Mouse (Mus musculus): ENCODE results near the gene Olfr437.

GRCm38 (mm10) chr6:43178584-43179501 is 15.8 kb downstream of the Olfr437 start:
- no peak for TF ChIP-seq POLR2A (IDR thresholded peaks at IDR 0.05; ENCODE audit: low read depth, low read length)
- no peak for TF ChIP-seq CTCF (IDR thresholded peaks at IDR 0.05; ENCODE audit: borderline replicate concordance, insufficient read depth, low read length)

Measured in embryonic fibroblast, embryonic 13.5 days (primary cell).